Mouse (Mus musculus): ENCODE data around the gene Yeats2. TPM values are rescaled to one million over a fixed set of nuclear protein-coding genes. Genes with fewer than 3 reads are reported as not detected.
"Not testable (repeated sequence)": the region's sequence is repeated elsewhere in the genome, so short reads cannot be mapped to it uniquely, and the experiment has no call there.

Gene Yeats2
- 1 to 10 TPM; 5.4 to 7.6 TPM for total RNA-seq (2021)
- long read RNA-seq, experiment 1, partial matches to known transcripts = 0 of 2 reads
- long read RNA-seq, experiment 1, other reads (novel, unspliced or antisense) = 2 of 2 reads
- long read RNA-seq, experiment 2, partial matches to known transcripts = 0 of 1 reads
- long read RNA-seq, experiment 2, other reads (novel, unspliced or antisense) = 1 of 1 reads

- intact Hi-C loops (cut with DNase I) = no loop called here
These were observed at the start of gene Yeats2 for GRCm38 (mm10) chr16:20140772-20141531. Gene Yeats2 (plus strand): TSS chr16:20141063.

DNA sequence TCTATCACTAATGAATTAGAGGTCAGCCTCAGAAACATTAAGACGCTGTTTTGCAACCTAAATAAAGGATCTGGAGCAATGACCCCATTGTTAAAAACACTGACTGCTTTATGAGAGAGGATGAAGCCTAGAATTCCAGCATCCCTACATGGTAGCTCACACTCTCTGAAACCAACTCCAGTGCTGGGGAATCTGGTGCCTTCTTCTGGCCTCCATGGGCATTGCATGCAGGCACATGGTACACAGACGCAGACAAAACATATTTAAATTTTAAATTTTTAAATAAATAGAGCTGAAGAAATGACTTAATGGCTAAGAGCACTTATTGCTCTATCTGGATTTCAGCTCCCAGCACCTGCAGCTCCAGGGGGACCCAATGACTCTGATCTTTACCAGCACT lies 44.9 kb upstream of the Yeats2 start:
- intact Hi-C loops (cut with DNase I) = loop anchor here (10.0 kb wide), 1 partner anchor 211 kb away; no protein-coding TSS in a partner anchor
- DNase-seq = no peak

More at GRCm38 (mm10) chr16:20140772-20141531, at the start of gene Yeats2:
- peak; percentile 67 to 82 for DNase-seq

DNA sequence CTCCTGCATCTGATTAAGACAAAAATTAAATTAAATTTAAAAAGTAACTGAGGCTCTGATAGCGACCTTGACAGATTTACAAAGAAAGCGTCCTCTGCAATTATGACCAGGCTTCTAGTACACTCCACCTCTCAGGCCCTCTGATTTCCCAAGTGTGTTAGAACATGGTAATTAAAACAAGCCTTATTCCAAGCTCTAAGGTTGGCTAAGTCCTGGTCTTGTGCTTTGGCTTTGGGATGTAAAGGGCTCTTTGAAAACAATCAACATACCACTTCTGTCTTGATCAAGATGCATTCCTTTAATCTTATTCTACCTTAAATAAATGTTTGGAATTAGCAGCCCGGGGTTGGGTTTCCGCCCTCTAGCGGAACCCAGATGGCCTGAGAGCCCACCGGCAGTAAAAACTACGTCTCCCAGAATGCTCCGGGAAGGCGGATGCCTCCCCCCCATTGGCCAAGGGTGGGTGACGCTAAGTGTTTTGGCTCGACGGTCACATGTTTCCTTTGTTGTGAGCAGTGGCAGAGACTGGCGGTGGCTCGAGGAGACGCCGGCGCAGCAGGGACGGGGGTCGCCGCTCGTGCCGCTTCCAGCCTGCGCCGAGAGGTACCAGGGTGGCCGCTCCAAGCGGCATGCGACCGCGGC lies 43.7 kb upstream of the Yeats2 start, which contains the start of gene Klhl24:
TSS of gene Klhl24 (plus strand) at position 474 of the 642 bp plus-strand sequence.
- DNase-seq = peak; percentile 85 to 91
- intact Hi-C loops (cut with DNase I) = loop anchor here (10.0 kb wide), 1 partner anchor 212 kb away; no protein-coding TSS in a partner anchor

GRCm38 (mm10) chr16:20097711-20098374 lies 43.0 kb upstream of the Yeats2 start:
- DNase-seq = peak; percentile 90 to 95
- intact Hi-C loops (cut with DNase I) = loop anchor here (10.0 kb wide), 1 partner anchor 213 kb away; no protein-coding TSS in a partner anchor

DNA sequence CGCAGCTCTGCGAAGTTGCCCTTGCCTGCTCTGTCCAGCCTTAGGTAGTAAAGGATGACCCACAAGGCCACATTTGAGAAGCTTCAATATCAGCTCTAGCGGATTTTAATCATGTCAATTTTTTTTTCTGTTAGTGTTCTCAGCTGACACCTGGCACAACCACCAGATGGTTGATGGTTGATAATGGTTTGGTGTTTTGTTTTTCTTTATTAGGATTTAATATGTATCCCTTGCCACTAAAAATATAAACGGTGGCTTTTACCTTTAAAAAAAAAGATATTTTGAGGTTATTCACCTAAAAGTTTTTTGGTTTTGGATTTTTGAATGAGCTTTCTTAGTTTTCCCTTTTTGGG lies 42.5 kb upstream of the Yeats2 start:
- intact Hi-C loops (cut with DNase I) = loop anchor here (10.0 kb wide), 1 partner anchor 214 kb away; no protein-coding TSS in a partner anchor
- no peak for DNase-seq

GRCm38 (mm10) chr16:20098866-20099629 lies 41.8 kb upstream of the Yeats2 start:
- intact Hi-C loops (cut with DNase I) = loop anchor here (10.0 kb wide), 1 partner anchor 214 kb away; no protein-coding TSS in a partner anchor
- DNase-seq = no peak

GRCm38 (mm10) chr16:20106996-20107395 lies 33.9 kb upstream of the Yeats2 start:
- no peak for DNase-seq
- intact Hi-C loops (cut with DNase I) = no loop called here

GRCm38 (mm10) chr16:20108961-20109360 lies 31.9 kb upstream of the Yeats2 start:
- no peak for DNase-seq
- intact Hi-C loops (cut with DNase I) = no loop called here

GRCm38 (mm10) chr16:20112649-20113048 lies 28.2 kb upstream of the Yeats2 start:
- intact Hi-C loops (cut with DNase I) = no loop called here
- peak in 1 of 2 experiments; percentile 45 for DNase-seq

GRCm38 (mm10) chr16:20116069-20116468 lies 24.8 kb upstream of the Yeats2 start:
- DNase-seq = no peak

DNA sequence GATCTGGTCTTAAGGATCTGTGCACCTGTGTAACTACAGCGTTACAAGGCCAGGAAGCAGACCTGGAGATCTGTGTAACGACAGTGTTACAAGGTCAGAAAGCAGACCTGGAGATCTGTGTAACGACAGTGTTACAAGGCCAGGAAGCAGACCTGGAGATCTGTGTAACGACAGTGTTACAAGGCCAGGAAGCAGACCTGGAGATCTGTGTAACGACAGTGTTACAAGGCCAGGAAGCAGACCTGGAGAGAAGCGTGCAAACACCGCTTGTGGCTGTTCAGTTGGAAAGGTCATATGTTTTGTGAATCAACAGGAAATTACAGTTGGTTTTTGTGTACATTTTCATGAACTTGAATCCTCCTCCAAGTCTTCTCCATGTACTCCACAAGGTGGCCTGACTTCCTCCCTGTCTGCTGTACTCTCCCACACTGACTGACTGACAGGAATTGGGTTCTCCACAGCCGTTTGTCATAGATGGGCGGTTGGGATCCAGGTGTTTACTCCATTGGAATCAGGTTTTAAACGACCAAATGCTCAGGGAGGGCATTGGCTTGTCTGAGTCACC lies 14.5 kb upstream of the Yeats2 start:
- DNase-seq; intact Hi-C loops (cut with DNase I): not testable (repeated sequence)

More at GRCm38 (mm10) chr16:20116069-20116468, 24.8 kb upstream of the Yeats2 start:
- intact Hi-C loops (cut with DNase I) = no loop called here

- intact Hi-C loops (cut with DNase I) = no loop called here
- DNase-seq = no peak
These were observed 10.5 kb upstream of the Yeats2 start for GRCm38 (mm10) chr16:20130397-20130796.

DNA sequence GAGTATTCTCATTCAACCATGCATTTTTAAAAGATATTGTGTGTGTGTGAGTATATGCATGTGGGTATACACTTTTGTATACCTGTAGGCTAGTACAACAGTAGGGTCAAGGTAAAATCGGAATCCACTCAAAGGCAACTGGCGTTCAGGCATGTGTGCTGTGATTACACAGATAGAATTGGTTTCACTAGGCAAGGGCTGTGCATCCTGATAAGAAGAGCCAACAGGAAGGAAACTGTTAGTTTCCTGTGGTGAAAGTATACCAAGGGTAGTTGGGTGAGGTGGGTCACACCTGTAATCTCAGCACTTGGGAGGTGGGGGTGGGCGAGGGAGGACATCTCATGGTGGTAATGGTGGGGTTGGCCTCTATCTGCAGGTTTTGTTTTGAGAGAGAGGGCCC lies 3.7 kb downstream of the Yeats2 start:
- intact Hi-C loops (cut with DNase I) = no loop called here

DNA sequence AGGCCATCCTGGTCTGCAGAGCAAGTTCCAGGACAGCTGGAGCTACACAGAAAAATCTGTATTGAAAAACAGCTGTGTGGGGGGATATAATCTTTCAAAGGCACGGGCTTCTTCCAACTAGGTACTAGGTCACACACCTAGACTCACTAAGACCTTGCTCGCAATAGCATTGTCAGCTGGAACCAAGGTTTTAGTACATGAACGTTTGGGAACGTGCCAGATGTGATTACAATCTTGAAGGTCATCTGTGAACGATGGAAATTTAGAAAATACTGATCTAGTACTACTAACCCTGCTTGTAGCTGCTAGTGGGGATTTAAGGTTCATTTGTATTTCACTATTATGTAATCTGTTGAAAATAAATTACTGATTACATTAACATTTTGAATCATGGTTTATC lies 11.1 kb downstream of the Yeats2 start:
- DNase-seq = no peak
- intact Hi-C loops (cut with DNase I) = no loop called here

More for the DNA sequence above, 3.7 kb downstream of the Yeats2 start:
- no peak for DNase-seq

- intact Hi-C loops (cut with DNase I) = no loop called here
These were observed 12.9 kb downstream of the Yeats2 start for GRCm38 (mm10) chr16:20153742-20154141.

DNA sequence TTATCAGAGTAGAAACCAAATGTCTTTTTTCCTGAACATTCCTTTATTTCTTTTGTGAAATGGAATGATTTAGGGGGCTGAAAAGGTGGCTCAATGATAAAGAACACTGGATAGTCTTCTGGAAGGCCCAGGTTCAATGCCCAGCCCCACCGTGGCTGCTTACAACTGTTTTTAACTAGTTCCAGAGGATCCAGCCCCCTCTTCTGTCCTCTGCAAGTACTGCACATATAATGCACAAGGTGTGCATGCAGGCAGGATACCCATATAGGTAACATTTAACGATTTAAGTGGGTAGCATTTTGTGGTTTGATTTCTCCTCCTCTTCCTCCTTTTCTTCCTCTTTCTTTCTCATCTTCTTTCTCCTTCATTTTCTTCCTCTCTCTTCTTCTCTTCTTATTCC lies 19.3 kb downstream of the Yeats2 start:
- intact Hi-C loops (cut with DNase I) = no loop called here
- no peak for DNase-seq

More at GRCm38 (mm10) chr16:20153742-20154141, 12.9 kb downstream of the Yeats2 start:
- no peak for DNase-seq

- DNase-seq = no peak
- intact Hi-C loops (cut with DNase I) = no loop called here
These were observed 28.2 kb downstream of the Yeats2 start for GRCm38 (mm10) chr16:20169071-20169470.

DNA sequence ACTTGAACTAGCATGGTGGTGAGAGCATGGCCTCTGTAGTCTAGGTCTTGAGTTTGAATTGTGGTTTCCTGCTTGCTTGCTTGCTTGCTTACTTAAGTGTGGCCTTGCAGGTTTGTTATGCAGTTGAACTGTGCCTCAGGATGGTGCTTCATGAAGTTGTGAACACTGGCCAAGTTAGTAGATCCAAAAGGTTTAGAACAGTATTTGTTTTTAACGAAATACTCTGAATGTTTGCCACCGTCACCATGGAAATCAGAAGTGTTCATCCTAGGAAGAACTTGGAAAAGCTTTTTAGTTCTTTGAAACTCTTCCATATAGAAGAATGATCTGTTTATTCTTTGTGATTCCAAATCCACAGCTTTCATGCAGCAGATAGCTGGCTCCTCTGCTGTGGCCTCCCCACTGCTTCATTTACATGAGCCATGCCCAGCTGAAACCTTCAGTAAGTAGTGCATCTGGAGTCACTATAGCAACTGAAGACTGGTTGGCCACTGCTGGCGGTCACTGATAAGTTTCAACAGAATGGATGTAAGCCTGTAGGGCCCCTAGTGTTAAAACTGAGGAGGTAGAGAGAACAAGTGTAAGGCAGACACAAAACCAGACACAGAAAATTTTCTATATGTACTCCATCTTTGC lies 28.7 kb downstream of the Yeats2 start:
- intact Hi-C loops (cut with DNase I) = no loop called here
- no peak for DNase-seq

Measured in gastrocnemius, postnatal 36 days (tissue).